Mouse (Mus musculus) lung, postnatal 0 days (tissue): ENCODE measurements around the gene Tead1.

ENCODE experiments used
- CTCF ChIP-seq: IDR thresholded peaks from 2 replicates; pipeline ENCODE4 v1.5.1; 2016; ENCODE audit warnings: antibody characterized with exemption, mild to moderate bottlenecking
- EP300 ChIP-seq: IDR thresholded peaks from 2 replicates; pipeline ENCODE4 v1.6.1; 2016; ENCODE audit warnings: antibody characterized with exemption, mild to moderate bottlenecking, control low read depth

DNA sequence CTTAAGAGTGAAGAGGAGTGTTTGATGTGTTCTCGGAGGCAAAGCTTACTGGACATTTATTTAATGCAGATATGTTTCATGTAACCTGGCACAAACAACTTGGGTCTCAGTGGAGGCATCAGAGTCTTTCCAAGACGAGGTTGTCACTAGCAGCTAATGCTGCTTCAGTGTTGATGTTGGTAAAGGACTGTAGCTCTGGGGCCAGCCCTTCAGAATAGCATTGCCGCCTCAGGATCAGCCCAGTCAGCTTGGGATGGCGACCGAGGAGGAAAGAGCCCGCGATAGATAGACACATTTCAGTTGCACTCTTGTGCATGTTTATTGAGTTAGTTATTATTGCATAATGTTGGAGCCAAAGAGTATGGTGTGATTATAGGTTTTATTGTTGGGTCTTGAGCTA is 108.2 kb downstream of the Tead1 start:
- TF ChIP-seq CTCF (no peak), EP300 (no peak)
